Mouse (Mus musculus) liver, adult 2 months (tissue): ENCODE measurements around the gene Fndc3b.

ENCODE experiments used
- CTCF ChIP-seq: fragments of 200-500 bp; IDR thresholded peaks from 2 replicates; pipeline ENCODE4 v1.5.1; 2011; ENCODE audit warnings: low read depth, low read length, control low read depth
- POLR2A ChIP-seq: fragments of 200-500 bp; IDR thresholded peaks from 2 replicates; pipeline ENCODE4 v1.6.1; 2011; ENCODE audit warnings: low read length, control low read depth; ENCODE audit not compliant: insufficient read depth; ENCODE audit errors: extremely low read depth

DNA sequence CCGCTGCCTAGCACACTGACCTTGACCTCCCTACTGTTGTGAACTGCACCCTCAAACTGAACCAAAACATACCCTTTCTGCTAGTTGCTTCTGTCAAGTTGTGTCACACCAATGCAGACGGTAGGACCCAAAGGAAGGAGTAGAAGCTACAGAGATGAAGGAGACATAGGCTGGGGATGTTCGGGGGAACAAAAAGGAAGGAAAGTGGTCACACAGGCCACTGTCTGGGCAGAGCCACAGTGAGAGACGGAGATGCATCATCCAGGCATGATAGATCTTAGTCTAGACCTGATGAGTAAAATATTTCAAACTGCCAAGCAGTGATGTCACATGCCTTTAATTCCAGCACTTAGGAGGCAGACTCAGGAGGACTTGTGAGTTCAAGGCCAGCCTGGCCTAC lies 71.4 kb downstream of the Fndc3b start:
- TF ChIP-seq CTCF: no peak
- TF ChIP-seq POLR2A: no peak
